Mouse (Mus musculus) left cerebral cortex, postnatal 10 days (tissue): Measurements from ENCODE around the gene Bsx. TPM values are rescaled to one million over a fixed set of nuclear protein-coding genes. Genes with fewer than 3 reads are reported as not detected.

Experiments
- DNase-seq, 2 experiments: peaks; one replicate each; pipeline ENCODE4 v3.0.0; 2021 to 2022; ENCODE audit warnings: low spot score in 2 of 2, mixed read lengths in 1 of 2; ENCODE audit errors: extremely low spot score in 1 of 2
- intact Hi-C: fragments of 180-260 bp; cut with DNase I; formaldehyde crosslinking; loops from one replicate; pipeline ENCODE4 v1.15.1; 2025
- total RNA-seq, 2 experiments: library from RNA; stranded (reverse); gene quantifications; 2 replicates each; pipeline ENCODE4 v1.2.3; 2021

Bsx gene
- total RNA-seq, result not detected

GRCm38 (mm10) chr9:40873556-40874470 is at the start of gene Bsx:
Gene Bsx (plus strand): TSS chr9:40874127.
- DNase-seq, result peak in 1 of 2 experiments; percentile 34
- intact Hi-C loops, result no loop called here

- no peak for DNase-seq
- intact Hi-C loops, result no loop called here
Measured at GRCm38 (mm10) chr9:40825601-40826000, 48.3 kb upstream of the Bsx start.

DNA sequence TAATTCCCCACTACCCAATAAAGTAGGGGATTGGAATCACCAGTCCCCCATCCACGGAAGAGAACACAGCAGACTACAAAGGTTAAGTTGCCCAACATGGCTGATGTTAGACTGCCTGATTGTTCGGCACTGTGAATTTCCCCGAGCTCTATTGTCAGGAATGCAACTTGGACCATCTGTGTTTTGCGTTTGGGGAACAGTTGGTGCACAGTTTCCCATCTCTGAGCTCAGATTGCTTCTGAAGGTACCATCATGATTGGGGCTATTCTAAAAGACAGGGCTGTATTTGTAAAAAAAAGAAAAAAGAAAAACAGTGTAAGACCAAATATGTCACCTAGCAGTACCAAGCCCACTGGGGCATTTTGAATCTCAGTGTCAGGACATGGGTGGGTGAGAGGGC is 46.6 kb upstream of the Bsx start:
- no peak for DNase-seq
- intact Hi-C loops, result no loop called here

GRCm38 (mm10) chr9:40834569-40834968 is 39.4 kb upstream of the Bsx start:
- DNase-seq, result peak; percentile 60 to 78
- intact Hi-C loops, result loop anchor here (1.0 to 5.0 kb wide), 3 partner anchors 148 to 358 kb away; no protein-coding TSS in a partner anchor

GRCm38 (mm10) chr9:40836681-40837080 is 37.2 kb upstream of the Bsx start:
- intact Hi-C loops, result loop anchor here (5.0 kb wide), 1 partner anchor 101 kb away; no protein-coding TSS in a partner anchor
- DNase-seq, result no peak

- intact Hi-C loops, result loop anchor here (5.0 kb wide), 1 partner anchor 98 kb away; no protein-coding TSS in a partner anchor
- no peak for DNase-seq
Measured at GRCm38 (mm10) chr9:40839662-40840061, 34.3 kb upstream of the Bsx start.

- intact Hi-C loops, result no loop called here
Measured at GRCm38 (mm10) chr9:40851515-40851914, 22.4 kb upstream of the Bsx start.

GRCm38 (mm10) chr9:40858461-40859160 is 15.3 kb upstream of the Bsx start:
- intact Hi-C loops, result no loop called here
- no peak for DNase-seq

More at GRCm38 (mm10) chr9:40851515-40851914, 22.4 kb upstream of the Bsx start:
- no peak for DNase-seq

- DNase-seq, result no peak
- intact Hi-C loops, result no loop called here
Measured at GRCm38 (mm10) chr9:40859196-40859595, 14.7 kb upstream of the Bsx start.

DNA sequence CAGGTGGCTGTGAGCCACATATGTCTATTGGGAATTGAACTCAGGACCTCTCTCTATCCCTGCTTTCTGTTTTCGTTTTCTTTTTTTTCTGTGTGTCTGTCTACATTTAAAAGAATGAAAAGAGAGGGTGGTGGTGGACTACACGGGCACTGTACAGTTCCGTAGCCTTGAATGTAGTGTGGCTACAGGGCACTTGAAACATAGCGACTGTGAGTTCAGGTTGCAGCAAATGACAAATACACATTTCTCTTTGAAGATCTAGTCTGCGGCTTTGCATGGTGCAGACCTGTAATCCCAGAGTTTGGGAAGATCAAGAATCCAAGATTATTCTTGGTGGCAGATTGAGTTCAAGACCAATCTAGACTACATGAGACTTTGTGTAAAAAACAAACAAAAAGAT is 3.6 kb upstream of the Bsx start:
- intact Hi-C loops, result no loop called here
- DNase-seq, result no peak

- intact Hi-C loops, result no loop called here
- no peak for DNase-seq
Measured at GRCm38 (mm10) chr9:40871369-40872155, 2.4 kb upstream of the Bsx start.

DNA sequence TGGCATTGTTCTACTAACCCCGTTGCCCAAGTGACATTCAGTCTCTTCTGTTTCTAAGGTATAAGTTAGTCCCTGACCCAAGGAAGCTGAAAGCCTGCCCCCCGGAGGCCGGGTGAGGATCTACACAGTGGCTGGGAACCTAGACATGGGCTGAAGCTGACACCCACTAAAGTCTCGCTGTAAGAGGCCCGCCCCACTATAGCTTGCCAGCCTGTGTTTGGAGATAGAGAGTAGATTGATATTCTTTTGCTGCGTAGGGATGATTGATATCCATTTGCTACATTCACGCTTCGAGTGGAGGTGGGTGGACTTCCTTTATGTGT is 1.8 kb upstream of the Bsx start:
- DNase-seq, result no peak
- intact Hi-C loops, result no loop called here

DNA sequence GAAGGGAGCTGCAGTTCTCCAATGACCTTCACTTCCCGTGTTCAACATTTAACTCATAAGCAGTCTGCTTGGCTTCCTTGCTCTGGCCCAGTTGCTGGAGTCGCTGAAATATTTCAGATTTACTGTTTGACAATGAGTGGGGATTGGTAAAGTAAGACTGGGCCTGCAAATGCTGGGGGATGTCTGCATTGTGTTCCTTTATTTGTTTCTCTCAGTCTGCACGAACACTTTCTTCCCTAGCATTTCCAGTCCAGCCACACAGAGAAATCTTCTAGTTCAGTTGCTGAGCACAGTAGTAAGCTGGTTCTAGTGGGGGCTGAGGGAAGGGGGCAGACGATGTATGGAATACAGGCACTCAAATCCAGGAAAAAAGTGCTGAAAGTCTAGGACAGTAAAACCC is 1.0 kb downstream of the Bsx start:
- DNase-seq, result no peak
- intact Hi-C loops, result no loop called here

- no peak for DNase-seq
- intact Hi-C loops, result no loop called here
Measured at GRCm38 (mm10) chr9:40875431-40875830, 1.5 kb downstream of the Bsx start.

DNA sequence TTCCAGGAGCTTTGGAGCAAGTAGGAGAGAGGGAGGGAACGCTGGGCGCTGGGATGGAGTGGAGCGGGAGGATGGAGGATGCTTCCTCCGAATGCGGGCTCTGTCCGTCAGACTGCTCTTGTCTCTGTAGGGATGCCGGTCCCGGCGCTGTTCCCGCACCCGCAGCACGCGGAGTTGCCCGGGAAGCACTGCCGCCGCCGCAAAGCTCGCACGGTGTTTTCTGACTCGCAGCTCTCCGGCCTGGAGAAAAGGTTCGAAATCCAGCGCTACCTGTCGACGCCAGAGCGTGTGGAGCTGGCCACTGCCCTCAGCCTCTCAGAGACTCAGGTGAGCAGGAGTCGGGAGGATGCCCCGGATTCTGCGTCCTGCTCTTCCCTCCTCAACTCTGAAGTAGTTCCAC is 2.2 kb downstream of the Bsx start:
- intact Hi-C loops, result no loop called here
- DNase-seq, result no peak

- intact Hi-C loops, result no loop called here
- DNase-seq, result no peak
Measured at GRCm38 (mm10) chr9:40876693-40877092, 2.8 kb downstream of the Bsx start.

DNA sequence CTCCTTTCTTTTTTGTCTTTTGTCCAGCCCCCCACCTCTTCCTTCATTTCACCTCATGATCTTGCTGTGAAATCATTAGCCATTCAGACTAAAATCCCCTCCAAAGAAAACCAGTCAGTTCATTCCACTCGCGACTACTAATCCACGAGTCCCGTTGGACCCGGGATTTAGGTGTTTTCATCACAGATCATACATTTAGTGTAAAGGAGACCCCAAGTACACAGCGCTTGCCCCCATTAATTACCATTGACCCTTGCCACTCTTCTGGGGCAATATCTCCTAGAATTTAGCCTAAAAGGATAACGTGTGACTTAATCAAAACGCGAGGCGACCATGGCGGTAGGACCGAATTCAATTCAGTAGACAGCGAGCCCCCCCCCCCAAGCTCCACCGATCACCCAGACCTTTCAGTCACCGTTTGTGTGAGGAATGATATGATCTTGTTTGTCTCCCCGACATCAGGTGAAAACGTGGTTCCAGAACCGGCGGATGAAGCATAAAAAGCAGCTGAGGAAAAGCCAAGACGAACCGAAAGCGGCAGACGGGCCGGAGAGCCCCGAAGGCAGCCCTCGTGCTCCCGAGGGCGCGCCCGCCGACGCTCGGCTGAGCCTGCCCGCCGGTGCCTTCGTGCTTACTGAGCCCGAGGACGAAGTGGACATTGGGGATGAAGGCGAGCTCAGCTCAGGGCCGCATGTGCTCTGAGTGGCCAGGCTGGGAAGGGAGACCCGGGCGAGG is 3.4 kb downstream of the Bsx start:
- intact Hi-C loops, result no loop called here
- DNase-seq, result no peak

GRCm38 (mm10) chr9:40877881-40878235 is 3.9 kb downstream of the Bsx start:
- DNase-seq, result no peak
- intact Hi-C loops, result no loop called here
